Mouse (Mus musculus) thymus, adult 18-20 months (tissue): ENCODE data around the gene Olfr700.
"Not testable (repeated sequence)": the region's sequence is repeated elsewhere in the genome, so short reads cannot be mapped to it uniquely, and the experiment has no call there.

Source experiments
- DNase-seq, 2 experiments: peaks; one replicate each; pipeline ENCODE4 v3.0.0; 2022; ENCODE audit warnings: mixed read lengths in 2 of 2

Gene Olfr700

GRCm38 (mm10) chr7:106808734-106809133 is at the start of gene Olfr700:
Gene Olfr700, minus strand, starts transcription at chr7:106808834.
- no peak for DNase-seq

- no peak for DNase-seq
Observed at GRCm38 (mm10) chr7:106843060-106843459, 34.4 kb upstream of the Olfr700 start, which contains the start of gene Olfr703. Gene Olfr703, plus strand, starts transcription at chr7:106843360.

- DNase-seq = no peak
Observed at GRCm38 (mm10) chr7:106833793-106834192, 25.2 kb upstream of the Olfr700 start, which contains the start of gene Olfr702. Gene Olfr702, minus strand, starts transcription at chr7:106833893.

- no peak for DNase-seq
Observed at GRCm38 (mm10) chr7:106818414-106818813, 9.8 kb upstream of the Olfr700 start.

GRCm38 (mm10) chr7:106815775-106816174 is 7.1 kb upstream of the Olfr700 start:
- no peak for DNase-seq

- no peak for DNase-seq
Observed at GRCm38 (mm10) chr7:106813829-106814228, 5.2 kb upstream of the Olfr700 start, which contains the start of gene Olfr701. Gene Olfr701, plus strand, starts transcription at chr7:106814129.

- DNase-seq = no peak
Observed at GRCm38 (mm10) chr7:106793098-106793497, 15.5 kb downstream of the Olfr700 start, which contains the start of gene Olfr699. Gene Olfr699, minus strand, starts transcription at chr7:106793198.

- no peak for DNase-seq
Observed at GRCm38 (mm10) chr7:106788330-106788729, 20.3 kb downstream of the Olfr700 start.

- DNase-seq = not testable (repeated sequence)
Observed at GRCm38 (mm10) chr7:106761008-106761407, 47.6 kb downstream of the Olfr700 start.

- DNase-seq = no peak
Observed at GRCm38 (mm10) chr7:106758800-106759199, 49.8 kb downstream of the Olfr700 start.
